Mouse (Mus musculus): ENCODE data around the gene Ttyh3.
A peak's percentile ranks its signal among the peaks of the same experiment; 100 is the strongest.

Ttyh3 gene

GRCm38 (mm10) chr5:140610273-140611011 lies 38.4 kb downstream of the Ttyh3 start:
- peak; percentile 67 for DNase-seq (ENCODE audit: low read depth, low spot score)

- peak; percentile 70 for DNase-seq (ENCODE audit: low read depth, low spot score)
Observed at GRCm38 (mm10) chr5:140609511-140610272, 39.1 kb downstream of the Ttyh3 start.

DNA sequence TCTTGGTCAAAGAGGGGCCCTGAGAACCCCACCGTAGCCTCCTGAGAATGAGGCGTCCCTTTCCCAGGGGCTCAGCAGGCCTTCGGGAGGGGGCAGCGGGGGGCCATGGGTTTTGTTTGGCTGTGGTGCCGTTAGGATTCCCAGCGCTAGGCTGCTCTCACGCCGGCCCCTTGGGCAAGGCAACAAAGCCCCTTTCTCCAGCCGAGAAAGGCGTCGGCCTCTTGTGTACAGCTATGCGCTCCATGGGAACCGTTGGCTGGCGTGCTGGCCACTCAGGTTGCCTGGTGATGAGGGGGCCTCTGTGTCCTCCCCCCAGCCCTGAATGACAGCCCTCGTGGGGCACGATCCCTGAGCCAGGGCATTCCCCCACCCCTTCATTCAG lies 40.2 kb downstream of the Ttyh3 start:
- no peak for DNase-seq (ENCODE audit: low read depth, low spot score)

DNA sequence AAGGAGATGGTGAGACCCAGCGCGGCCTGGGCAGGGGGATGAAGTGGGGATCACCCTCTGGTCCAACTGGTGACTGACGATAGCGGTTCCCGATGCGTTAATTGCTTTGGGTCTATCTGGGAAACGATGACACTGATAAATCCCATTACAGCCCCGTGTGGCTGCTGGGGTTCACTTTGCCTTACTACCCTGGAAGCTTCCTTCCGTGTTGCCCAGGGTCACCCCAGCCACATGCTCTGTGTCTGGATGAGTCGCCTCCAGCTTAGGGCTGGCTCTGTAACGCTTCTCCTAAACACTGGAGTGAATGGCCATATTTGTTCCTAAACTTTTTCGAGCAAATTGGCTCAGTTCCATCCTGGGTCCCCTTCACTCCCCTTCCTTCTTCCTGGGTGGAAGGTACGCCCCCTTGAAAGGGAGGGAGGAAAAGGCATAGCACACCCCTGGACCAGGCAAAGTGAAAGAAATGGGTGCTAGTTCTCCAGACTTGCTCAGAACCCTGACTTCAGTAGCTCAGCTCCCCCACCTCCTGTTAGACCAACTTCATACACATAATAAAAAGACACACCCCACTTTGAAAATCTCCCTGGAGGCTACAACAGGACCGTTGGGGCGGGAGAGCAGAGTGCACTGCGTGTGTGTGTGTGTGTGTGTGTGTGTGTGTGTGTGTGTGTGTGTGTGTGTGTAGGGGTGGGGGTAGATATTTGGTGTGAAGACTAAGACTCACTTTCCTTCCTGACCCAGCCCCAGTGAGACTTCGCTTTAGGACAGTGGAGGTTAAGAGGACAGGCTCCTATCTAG lies 40.8 kb downstream of the Ttyh3 start:
- peak; percentile 65 for DNase-seq (ENCODE audit: low read depth, low spot score)

GRCm38 (mm10) chr5:140607001-140607835 lies 41.6 kb downstream of the Ttyh3 start, which contains the start of gene Lfng:
Lfng (plus strand) TSS chr5:140607320.
- peak; percentile 87 for DNase-seq (ENCODE audit: low read depth, low spot score)

DNA sequence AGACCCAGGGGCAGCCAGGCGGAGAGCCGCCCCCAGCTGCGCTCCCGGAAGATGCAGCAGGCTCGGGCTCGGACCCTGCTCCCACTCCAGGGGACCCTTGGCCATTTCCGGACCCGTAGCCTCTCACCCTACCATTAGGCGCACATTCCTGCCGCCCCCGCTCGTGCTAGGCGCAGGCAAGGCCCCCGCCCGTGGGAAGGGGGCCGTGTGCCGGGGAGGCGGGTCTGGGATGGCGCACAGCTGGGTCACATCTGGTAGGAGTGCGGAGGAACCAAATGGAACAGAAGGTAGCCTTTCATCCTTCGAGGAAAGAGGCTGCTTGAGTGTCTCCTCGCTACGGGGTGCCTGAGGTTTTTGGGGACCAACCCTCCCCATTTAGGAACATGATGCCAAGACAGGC lies 42.4 kb downstream of the Ttyh3 start:
- no peak for DNase-seq (ENCODE audit: low read depth, low spot score)

DNA sequence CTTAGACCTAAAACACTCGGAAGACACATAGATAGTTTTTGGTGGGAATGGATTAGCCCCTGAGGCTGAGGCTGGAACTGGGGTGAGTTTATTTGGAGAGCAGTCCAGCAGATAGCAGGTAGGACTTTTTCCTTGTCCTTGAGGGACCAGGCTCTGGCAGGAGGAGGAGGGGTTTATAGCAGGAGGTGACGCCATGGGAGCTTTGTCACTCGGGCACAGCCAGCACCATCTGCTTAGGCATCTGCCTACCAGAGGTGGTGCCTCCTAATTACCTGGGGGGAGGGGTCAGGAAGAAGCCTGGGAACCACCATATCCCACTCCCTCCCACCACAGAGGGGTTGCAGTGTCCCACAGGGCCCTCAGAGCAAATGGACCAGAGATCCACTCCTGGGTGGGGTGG lies 43.6 kb downstream of the Ttyh3 start:
- DNase-seq (ENCODE audit: low read depth, low spot score), result no peak

DNA sequence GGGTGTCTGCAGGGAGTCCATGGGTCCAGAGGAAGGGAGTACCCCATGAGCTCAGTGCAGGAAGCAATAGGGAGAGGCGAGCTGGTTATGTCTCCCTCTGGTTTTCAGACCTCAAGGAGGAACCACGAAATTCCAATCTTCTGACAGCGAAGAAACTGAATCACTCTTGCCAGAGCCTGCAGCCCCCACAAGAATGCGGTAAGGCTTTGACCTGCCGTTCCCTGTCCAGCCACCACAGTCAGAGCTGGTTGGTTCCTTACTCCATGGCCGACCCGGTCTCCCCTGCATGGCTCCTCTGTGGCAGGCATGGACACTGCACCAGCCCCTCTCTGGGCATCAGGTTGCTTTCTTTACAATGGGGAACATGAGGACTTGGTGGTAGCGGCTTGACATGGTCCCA lies 44.4 kb downstream of the Ttyh3 start:
- no peak for DNase-seq (ENCODE audit: low read depth, low spot score)

DNA sequence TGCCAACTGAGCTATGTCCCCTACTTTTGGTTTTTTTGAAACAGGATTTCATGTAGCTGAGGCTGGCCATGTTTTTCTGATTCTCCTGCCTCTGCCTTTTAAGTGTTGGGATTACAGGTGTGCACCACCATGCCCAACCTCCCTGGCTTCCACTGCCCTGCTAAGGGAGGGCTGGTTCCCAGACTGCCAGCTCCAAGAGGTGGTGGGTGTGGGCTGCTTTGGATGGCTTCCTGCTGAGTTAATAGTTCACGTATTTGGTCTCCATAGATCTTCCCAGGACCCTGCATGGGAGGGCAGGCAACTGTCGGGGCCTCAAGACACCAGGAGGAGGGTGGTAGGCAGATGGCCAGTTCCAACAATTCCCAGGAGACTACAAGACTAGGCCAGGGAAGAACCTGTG lies 46.3 kb downstream of the Ttyh3 start:
- DNase-seq (ENCODE audit: low read depth, low spot score), result no peak

DNA sequence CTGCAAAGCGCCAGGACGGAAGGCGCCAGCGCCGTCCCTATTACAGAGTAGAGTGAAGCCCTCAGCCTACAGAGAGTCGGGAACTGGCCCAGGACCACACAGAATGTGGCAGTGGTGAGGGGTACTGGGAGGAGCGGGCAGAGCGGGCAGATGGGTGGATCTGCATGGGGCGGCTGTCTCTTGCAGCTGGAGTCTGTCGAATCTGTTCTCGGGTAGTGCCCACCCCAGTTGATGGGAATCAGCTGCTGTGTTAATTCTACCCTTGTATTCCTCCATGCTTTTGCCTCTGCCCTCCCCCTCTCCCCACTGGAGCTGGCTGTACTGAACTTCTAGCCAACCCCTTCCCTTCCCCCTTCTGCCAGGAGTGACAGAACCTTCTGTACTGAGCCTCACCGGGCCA lies 47.1 kb downstream of the Ttyh3 start:
- no peak for DNase-seq (ENCODE audit: low read depth, low spot score)

- DNase-seq (ENCODE audit: low read depth, low spot score), result no peak
Observed at GRCm38 (mm10) chr5:140599939-140600338, 48.9 kb downstream of the Ttyh3 start.

GRCm38 (mm10) chr5:140597787-140598186 lies 51.0 kb downstream of the Ttyh3 start:
- peak; percentile 60 for DNase-seq (ENCODE audit: low read depth, low spot score)

DNA sequence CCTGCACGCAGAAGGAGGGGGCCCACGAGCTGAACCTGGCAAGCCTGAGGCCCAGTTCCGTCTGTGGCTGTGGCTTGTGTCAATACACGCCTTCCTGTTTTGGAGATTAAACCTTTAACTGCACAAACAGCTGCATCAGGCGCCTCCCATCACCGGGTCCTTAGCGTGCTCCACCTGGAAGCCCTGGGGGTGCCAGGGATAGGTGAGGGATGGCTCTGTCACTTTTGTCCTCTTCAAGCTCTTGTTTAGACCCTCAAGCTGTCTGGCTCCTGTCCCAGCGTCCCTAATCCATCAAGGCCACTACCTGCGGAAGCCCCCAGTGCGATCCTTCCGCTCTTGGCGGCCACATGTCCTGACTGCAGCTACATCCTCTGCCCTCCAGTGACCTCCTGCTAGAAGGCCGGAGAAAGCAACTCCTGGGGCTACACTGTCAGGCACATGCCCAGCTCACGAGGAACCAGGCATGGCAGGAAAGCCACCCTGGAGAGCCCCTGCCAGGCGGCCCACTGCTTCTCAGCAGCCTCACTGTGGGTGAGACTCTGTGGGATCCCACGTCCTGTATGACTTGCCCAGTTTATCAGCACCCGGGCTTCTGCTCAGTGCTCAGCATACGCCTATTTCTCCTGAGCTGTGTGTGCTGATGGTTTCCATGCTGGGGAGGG lies 51.8 kb downstream of the Ttyh3 start:
- peak; percentile 89 for DNase-seq (ENCODE audit: low read depth, low spot score)

- peak; percentile 88 for DNase-seq (ENCODE audit: low read depth, low spot score)
Observed at GRCm38 (mm10) chr5:140596426-140596825, 52.4 kb downstream of the Ttyh3 start.

DNA sequence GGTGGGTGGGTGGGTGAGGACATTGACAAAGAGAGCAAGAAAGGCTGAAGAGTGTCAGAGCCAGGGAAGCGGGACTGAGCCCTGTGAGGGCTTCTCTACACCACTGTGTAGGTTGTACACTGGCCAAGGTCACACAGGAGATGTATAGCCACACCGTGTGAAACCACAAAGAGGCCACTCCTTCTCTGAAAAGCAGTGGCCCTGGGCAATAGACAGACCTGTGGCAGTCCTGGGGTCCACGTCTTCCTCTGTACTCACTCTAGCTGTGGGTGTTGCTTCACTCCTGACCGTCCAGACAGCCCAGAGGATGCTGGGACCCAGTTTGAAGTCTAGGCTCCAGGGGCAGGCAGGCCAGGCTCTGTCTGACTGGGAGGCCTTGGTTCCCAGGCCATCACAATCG lies 54.0 kb downstream of the Ttyh3 start:
- no peak for DNase-seq (ENCODE audit: low read depth, low spot score)

GRCm38 (mm10) chr5:140589082-140589774 lies 59.6 kb downstream of the Ttyh3 start:
- DNase-seq (ENCODE audit: low read depth, low spot score), result no peak

- DNase-seq (ENCODE audit: low read depth, low spot score), result no peak
Observed at GRCm38 (mm10) chr5:140583732-140584368, 65.0 kb downstream of the Ttyh3 start.

DNA sequence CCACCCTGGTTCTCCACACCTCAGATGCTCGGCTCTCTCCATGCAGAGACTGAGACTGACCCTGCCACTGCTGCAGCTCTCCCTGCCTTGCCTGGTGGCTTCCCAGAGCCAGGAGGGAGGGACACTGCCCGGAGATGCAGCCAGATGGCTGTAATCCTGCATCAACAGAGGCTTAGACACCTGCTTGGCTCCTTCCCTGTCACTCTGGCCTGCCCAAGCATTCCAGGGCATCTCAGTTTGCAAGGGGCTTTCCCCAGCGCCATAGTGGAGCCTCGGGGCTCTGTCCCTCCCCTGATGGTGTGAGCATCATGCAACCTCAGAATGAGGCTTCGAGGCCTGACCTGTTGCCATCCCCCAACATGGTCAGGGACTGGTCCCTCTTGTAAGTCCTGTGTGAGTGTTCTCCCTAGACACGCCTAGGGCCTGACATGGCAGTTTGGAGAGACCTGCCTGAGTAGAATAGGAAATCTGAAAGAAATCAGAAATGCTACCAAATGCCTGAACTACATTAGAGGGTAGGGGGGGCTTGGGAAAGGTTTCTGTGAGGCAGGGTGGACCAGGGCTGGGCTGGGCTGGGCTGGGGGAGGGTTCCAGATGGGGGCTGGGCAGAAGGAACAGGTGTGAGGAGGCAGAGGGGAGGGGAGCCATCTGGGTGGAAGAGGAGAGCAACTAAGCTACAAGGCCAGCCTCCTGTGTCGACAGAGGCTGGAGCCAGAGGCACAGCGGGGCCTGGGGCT lies 65.7 kb downstream of the Ttyh3 start:
- no peak for DNase-seq (ENCODE audit: low read depth, low spot score)

- DNase-seq (ENCODE audit: low read depth, low spot score), result no peak
Observed at GRCm38 (mm10) chr5:140581569-140581968, 67.3 kb downstream of the Ttyh3 start.

Measured in CD4-positive helper T cell, adult 2 months (primary cell).